Mouse (Mus musculus) limb, embryonic 14.5 days (tissue): ENCODE measurements at regions not wholly inside any gene's neighbourhood (a gene's known extent, or its start where the extent isn't known, plus 50 kb on each side); places are given as distances from the start of the nearest gene placed in this dataset.

ENCODE experiments used
- ATAC-seq: fragments of 200-750 bp; cut with Nextera tagmentation; 2 replicates; pipeline ENCODE4 v1.8.0; 2017; ENCODE audit warnings: low read depth, moderate number of reproducible peaks, moderate TSS enrichment; ENCODE audit not compliant: low FRiP score
- DNase-seq: peaks from one replicate; pipeline ENCODE4 v3.0.0-alpha.2; 2015; ENCODE audit warnings: low spot score
- H3K27ac ChIP-seq: fragments of 300-500 bp; sonication (generic); replicated peaks from 2 replicates; pipeline ENCODE4 v1.5.1; 2014; ENCODE audit warnings: low read depth, mild to moderate bottlenecking, low read length, moderate library complexity, mixed read lengths
- H3K27me3 ChIP-seq: fragments of 300-500 bp; sonication (generic); 2 replicates; pipeline ENCODE4 v1.6.1; 2014; ENCODE audit warnings: low read length, mixed read lengths; ENCODE audit not compliant: control insufficient read depth, insufficient read depth
- H3K36me3 ChIP-seq: fragments of 300-500 bp; sonication (generic); 2 replicates; pipeline ENCODE4 v1.6.1; 2014; ENCODE audit warnings: mild to moderate bottlenecking, low read length, moderate library complexity, mixed read lengths; ENCODE audit not compliant: control insufficient read depth, insufficient read depth
- H3K4me1 ChIP-seq: fragments of 300-500 bp; sonication (generic); 2 replicates; pipeline ENCODE4 v1.6.1; 2014; ENCODE audit warnings: antibody characterized with exemption, low read length, mixed read lengths; ENCODE audit not compliant: control insufficient read depth, insufficient read depth
- H3K4me2 ChIP-seq: fragments of 300-500 bp; sonication (generic); replicated peaks from 2 replicates; pipeline ENCODE4 v1.6.1; 2014; ENCODE audit warnings: low read depth, mild to moderate bottlenecking, low read length, moderate library complexity; ENCODE audit not compliant: severe bottlenecking
- H3K4me3 ChIP-seq: fragments of 300-500 bp; sonication (generic); replicated peaks from 2 replicates; pipeline ENCODE4 v1.5.1; 2014; ENCODE audit warnings: low read length
- H3K9ac ChIP-seq: fragments of 300-500 bp; sonication (generic); 2 replicates; pipeline ENCODE4 v1.6.1; 2014; ENCODE audit warnings: mild to moderate bottlenecking, low read depth, low read length, moderate library complexity; ENCODE audit not compliant: severe bottlenecking
- H3K9me3 ChIP-seq: fragments of 300-500 bp; sonication (generic); 2 replicates; pipeline ENCODE4 v1.6.1; 2016; ENCODE audit warnings: low read length; ENCODE audit not compliant: control insufficient read depth
- POLR2A ChIP-seq: fragments of 200-500 bp; IDR thresholded peaks from 2 replicates; pipeline ENCODE4 v1.8.0; 2012; ENCODE audit warnings: inconsistent platforms, mild to moderate bottlenecking, moderate library complexity, borderline replicate concordance; ENCODE audit not compliant: insufficient read depth, insufficient read length; ENCODE audit errors: extremely low read depth
- WGBS: fragments of 180-500 bp; shearing (Covaris S2); extraction: QIAGEN DNeasy Blood & Tissue Kit; methylation state at CpG from one replicate; pipeline ENCODE4 v1.1.7; 2014; 5-methylcytosine and 5-hydroxymethylcytosine counted together

GRCm38 (mm10) chr5:77888534-77888933 lies 480.7 kb upstream of the Igfbp7 start:
- no peak for TF ChIP-seq POLR2A
- H3K9me3 ChIP-seq, result no peaks in the 10 kb centered on the region
- no peak overlapping the region for H3K9ac ChIP-seq
- 64% methylated on average over 9 of the region's 9 CpGs for WGBS
- no peak overlapping the region for H3K27ac ChIP-seq
- no peaks in the 10 kb centered on the region for H3K4me1 ChIP-seq
- no peak overlapping the region for H3K4me3 ChIP-seq
- H3K36me3 ChIP-seq, result no peaks in the 10 kb centered on the region
- H3K27me3 ChIP-seq, result no peaks in the 10 kb centered on the region
- ATAC-seq, result no peak
- H3K4me2 ChIP-seq, result no peak overlapping the region
- DNase-seq, result peak; percentile 39

- DNase-seq, result no peak
- Histone ChIP-seq H3K4me2 (no peak overlapping the region), H3K36me3 (no peaks in the 10 kb centered on the region), H3K9me3 (no peaks in the 10 kb centered on the region), H3K4me1 (no peaks in the 10 kb centered on the region), H3K9ac (no peak overlapping the region), H3K4me3 (no peak overlapping the region), H3K27me3 (no peaks in the 10 kb centered on the region), H3K27ac (no peak overlapping the region)
- no peak for ATAC-seq
- 90% methylated on average over 5 of the region's 5 CpGs for WGBS
- no peak for TF ChIP-seq POLR2A
These were observed 463.6 kb upstream of the Igfbp7 start for GRCm38 (mm10) chr5:77871403-77871802.

- no peak overlapping the region for H3K4me3 ChIP-seq
- no peaks in the 10 kb centered on the region for H3K9me3 ChIP-seq
- no peak overlapping the region for H3K9ac ChIP-seq
- no peak for TF ChIP-seq POLR2A
- no peak overlapping the region for H3K4me2 ChIP-seq
- H3K27me3 ChIP-seq, result no peaks in the 10 kb centered on the region
- ATAC-seq (no peak), DNase-seq (no peak)
- H3K27ac ChIP-seq, result no peak overlapping the region
- WGBS, result 15% methylated on average over 7 of the region's 7 CpGs
- no peaks in the 10 kb centered on the region for H3K36me3 ChIP-seq
- no peaks in the 10 kb centered on the region for H3K4me1 ChIP-seq
These were observed 457.5 kb upstream of the Igfbp7 start for GRCm38 (mm10) chr5:77865342-77865741.

- DNase-seq (no peak), ATAC-seq (no peak)
- Histone ChIP-seq H3K9me3 (no peaks in the 10 kb centered on the region), H3K27ac (no peak overlapping the region), H3K36me3 (no peaks in the 10 kb centered on the region), H3K4me2 (no peak overlapping the region), H3K9ac (no peak overlapping the region), H3K4me3 (no peak overlapping the region), H3K4me1 (no peaks in the 10 kb centered on the region), H3K27me3 (no peaks in the 10 kb centered on the region)
- TF ChIP-seq POLR2A, result no peak
- 80% methylated on average over 6 of the region's 6 CpGs for WGBS
These were observed 447.4 kb upstream of the Igfbp7 start for GRCm38 (mm10) chr5:77855191-77855590.

GRCm38 (mm10) chr5:77853999-77854784 lies 446.4 kb upstream of the Igfbp7 start:
- DNase-seq (no peak), ATAC-seq (no peak)
- H3K36me3 ChIP-seq, result no peaks in the 10 kb centered on the region
- no peak for TF ChIP-seq POLR2A
- no peaks in the 10 kb centered on the region for H3K27me3 ChIP-seq
- no peaks in the 10 kb centered on the region for H3K4me1 ChIP-seq
- no peak overlapping the region for H3K4me3 ChIP-seq
- H3K4me2 ChIP-seq, result no peak overlapping the region
- WGBS, result 80% methylated on average over 12 of the region's 12 CpGs
- no peak overlapping the region for H3K9ac ChIP-seq
- no peaks in the 10 kb centered on the region for H3K9me3 ChIP-seq
- H3K27ac ChIP-seq, result no peak overlapping the region

GRCm38 (mm10) chr5:77851645-77852044 lies 443.8 kb upstream of the Igfbp7 start:
- no peak overlapping the region for H3K27ac ChIP-seq
- H3K4me2 ChIP-seq, result no peak overlapping the region
- no peak for TF ChIP-seq POLR2A
- no peak overlapping the region for H3K4me3 ChIP-seq
- WGBS, result 95% methylated on average over 3 of the region's 3 CpGs
- H3K27me3 ChIP-seq, result no peaks in the 10 kb centered on the region
- no peaks in the 10 kb centered on the region for H3K9me3 ChIP-seq
- no peak overlapping the region for H3K9ac ChIP-seq
- no peaks in the 10 kb centered on the region for H3K36me3 ChIP-seq
- H3K4me1 ChIP-seq, result no peaks in the 10 kb centered on the region
- DNase-seq (no peak), ATAC-seq (no peak)
